Mouse (Mus musculus): Measurements from ENCODE around the gene St6galnac6.

The St6galnac6 gene

GRCm38 (mm10) chr2:32642813-32643212 is 43.3 kb downstream of the St6galnac6 start:
- no peak for DNase-seq

- DNase-seq, result no peak
These were observed 44.6 kb downstream of the St6galnac6 start for GRCm38 (mm10) chr2:32644083-32644482.

- DNase-seq, result no peak
These were observed 45.4 kb downstream of the St6galnac6 start for GRCm38 (mm10) chr2:32644799-32645475.

DNA sequence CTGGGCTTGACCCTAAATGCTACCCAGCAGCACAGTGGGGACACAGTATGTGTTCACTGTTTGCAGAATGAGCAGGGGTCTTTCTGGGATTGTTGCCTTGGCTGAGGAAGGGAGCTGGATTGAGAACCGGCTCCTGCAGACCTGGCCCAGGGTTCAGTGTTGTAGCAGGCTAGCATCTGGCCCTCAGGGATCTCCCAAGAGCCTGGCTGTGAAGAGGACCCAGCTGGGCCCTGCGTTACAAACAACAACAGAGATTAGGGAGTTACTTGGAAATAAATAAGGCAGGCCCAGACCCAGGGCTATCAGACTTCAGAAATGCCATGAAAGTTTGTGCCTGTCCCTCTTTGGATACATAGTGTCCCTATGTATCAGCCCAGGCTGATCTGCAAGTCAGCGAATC is 46.1 kb downstream of the St6galnac6 start:
- DNase-seq, result no peak

- DNase-seq, result peak; percentile 80
These were observed 47.0 kb downstream of the St6galnac6 start, which contains the start of gene Eng for GRCm38 (mm10) chr2:32646379-32647056. TSS of gene Eng (plus strand) at chr2:32646595.

GRCm38 (mm10) chr2:32647366-32647765 is 47.9 kb downstream of the St6galnac6 start:
- DNase-seq, result no peak

- no peak for DNase-seq
These were observed 54.3 kb downstream of the St6galnac6 start for GRCm38 (mm10) chr2:32653764-32654163.

- peak; percentile 49 for DNase-seq
These were observed 55.4 kb downstream of the St6galnac6 start for GRCm38 (mm10) chr2:32654743-32655393.

- DNase-seq, result no peak
These were observed 55.9 kb downstream of the St6galnac6 start for GRCm38 (mm10) chr2:32655394-32655744.

DNA sequence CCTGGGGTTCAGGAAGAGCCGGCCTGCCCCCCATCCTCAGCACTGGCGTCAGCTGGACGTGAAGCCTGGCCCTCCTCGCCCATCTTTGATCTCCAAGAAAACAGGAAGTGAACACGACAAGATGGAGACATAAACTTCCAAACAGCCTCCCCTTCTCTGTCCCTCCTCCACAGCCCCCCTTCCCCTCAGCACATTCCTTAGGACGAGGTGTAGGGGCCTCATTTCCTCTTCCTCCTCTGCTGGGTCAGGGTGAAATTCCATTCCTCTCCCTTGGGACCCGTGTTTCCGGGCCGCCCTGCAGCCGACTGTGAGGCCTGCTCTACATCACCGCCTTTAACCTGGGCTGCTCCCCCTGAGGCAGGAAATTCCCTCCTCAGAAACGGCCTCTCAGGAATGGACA is 56.3 kb downstream of the St6galnac6 start:
- DNase-seq, result peak; percentile 76

DNA sequence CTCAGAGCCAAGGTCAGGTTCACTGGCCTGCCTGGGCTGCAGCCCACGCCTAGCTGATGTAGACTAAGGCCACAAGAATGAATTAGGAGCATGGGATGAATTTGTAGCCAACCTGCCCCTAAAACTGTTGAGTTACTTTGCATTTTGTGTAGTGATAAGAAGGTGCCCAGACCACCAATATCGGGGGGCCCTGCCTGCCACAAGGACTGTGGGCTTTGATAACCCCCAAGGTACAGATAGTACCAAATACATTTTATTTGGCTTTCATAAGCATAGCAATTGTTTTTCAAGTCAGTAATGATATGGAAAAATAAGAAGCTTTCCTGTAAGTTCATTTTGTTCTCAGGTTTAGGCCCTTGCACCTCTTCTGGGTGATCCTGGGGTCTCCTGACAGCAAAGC is 59.4 kb downstream of the St6galnac6 start:
- DNase-seq, result no peak

GRCm38 (mm10) chr2:32661509-32662107 is 62.1 kb downstream of the St6galnac6 start:
- DNase-seq, result peak; percentile 72

DNA sequence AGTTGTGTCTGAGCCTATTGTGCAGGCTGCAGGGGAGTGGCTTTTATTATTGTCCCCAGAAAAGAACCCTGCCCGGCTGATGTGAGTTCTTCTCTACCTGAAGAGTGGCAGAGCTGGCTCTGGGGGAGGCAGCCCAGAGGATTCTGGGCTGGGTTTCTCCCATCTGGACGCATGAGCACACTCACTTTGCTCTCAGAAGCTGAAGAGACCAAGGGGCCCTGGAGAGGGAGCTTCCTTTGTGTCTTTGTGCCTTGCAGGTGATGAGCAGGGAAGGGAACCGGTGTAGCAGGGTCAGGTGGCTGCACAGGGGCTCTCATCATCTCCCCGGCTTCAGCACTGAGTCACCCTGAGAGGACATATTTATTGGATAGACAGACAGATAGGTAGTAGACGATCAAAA is 62.8 kb downstream of the St6galnac6 start:
- DNase-seq, result no peak

DNA sequence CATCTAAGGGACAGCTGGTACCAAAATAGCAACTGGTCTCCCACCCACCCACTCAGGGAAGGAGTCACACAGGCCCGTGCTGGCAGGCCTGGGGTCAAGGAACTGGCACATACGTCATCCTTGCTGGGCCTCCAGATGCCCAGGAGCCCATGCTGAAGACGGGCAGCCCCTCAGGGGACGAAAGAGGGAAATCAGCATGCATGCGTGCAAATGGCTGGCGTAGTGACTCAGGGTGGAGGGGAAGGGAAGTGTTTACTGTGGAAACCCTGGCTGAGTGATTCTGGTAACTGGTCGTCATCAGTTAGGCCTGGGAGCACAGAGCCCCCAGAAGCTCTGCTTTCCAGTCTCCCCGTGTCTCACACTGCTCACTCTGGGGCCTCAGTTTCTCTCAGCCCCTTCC is 65.8 kb downstream of the St6galnac6 start:
- DNase-seq, result no peak

- DNase-seq, result no peak
These were observed 66.3 kb downstream of the St6galnac6 start for GRCm38 (mm10) chr2:32665853-32666252.

- no peak for DNase-seq
These were observed 68.3 kb downstream of the St6galnac6 start for GRCm38 (mm10) chr2:32667775-32668174.

DNA sequence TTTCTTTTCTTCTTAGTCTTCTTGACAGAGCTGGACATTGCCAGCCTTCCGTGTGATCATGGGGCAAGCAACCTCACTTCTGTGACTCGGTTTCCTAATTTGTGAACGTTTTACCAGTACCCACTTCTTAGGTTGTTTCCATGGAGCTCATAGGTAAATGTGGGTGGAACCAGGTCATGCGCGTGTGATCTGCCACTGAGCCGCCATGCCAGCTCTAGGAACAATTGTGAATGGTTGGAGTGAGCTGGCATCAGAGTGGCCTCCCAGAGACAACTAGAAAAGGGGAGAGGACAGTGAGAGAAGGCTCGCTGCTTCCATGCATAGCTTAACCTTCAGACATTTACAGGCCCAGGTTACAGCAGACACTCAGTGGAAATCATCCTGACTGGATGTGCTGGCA is 68.7 kb downstream of the St6galnac6 start:
- DNase-seq, result no peak

DNA sequence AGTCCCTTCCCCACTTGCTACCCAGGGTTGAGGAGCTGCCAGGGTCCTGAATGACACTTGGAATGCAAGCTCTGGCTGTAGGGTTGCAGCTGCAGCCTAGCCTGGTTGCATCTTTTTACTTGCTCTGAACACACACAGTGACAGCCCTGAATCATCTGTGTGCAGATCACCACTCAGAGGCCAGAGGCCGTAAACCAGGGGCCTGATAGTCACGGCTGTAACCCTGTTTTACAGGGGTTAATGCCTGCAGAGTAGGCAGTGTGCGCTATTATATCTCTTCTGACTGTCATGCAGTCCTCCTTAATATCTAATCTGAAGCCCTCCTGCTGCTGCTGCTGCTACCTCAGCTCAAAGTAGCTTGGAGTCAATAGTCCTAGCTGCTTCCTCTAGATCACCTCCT is 70.4 kb downstream of the St6galnac6 start:
- DNase-seq, result no peak
